Mouse (Mus musculus): ENCODE measurements around the gene Spock1. TPM values are rescaled to one million over a fixed set of nuclear protein-coding genes. Genes with fewer than 3 reads are reported as not detected.

The Spock1 gene
- polyA plus RNA-seq, 1 experiment from 2014 or later, result 0.12 TPM

DNA sequence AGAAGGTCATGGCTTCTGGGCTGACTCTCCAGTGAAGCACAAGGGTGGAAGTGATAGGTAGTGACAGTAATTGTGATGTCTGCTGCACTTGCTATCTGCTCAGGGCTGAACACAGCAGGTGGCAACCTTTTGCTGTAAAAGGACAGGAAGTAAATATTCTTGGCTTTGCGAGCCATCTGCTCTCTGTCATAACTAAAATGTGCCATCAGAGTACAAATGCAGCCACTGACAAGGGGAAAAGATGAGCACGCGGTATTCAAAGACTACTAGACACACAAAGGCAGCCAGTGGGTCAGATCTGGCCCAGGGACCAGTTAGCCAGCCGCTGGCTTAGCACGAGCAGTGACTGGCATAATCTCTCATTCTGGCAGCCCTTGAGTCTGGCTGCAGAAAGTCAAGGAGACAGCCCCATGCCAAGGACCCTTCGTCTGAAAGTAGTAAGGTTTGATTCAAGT is 126.0 kb downstream of the Spock1 start:
- Histone ChIP-seq H3K27me3 (ENCODE audit: control insufficient read depth, insufficient read depth, low read depth, low read length) (no peaks in the 10 kb centered on the region), H3K4me2 (ENCODE audit: low read depth, low read length) (no peak overlapping the region), H3K4me3 (ENCODE audit: low read depth, low read length) (no peak overlapping the region), H3K9ac (ENCODE audit: low read depth, low read length) (no peak overlapping the region), H3K4me1 (ENCODE audit: control insufficient read depth, low read depth, low read length) (no peaks in the 10 kb centered on the region), H3K27ac (ENCODE audit: low read length) (no peak overlapping the region), H3K9me3 (replicated peaks; ENCODE audit: control insufficient read depth, low read length) (no peaks in the 10 kb centered on the region), H3K36me3 (ENCODE audit: control insufficient read depth, insufficient read depth) (no peaks in the 10 kb centered on the region)
- no peak for ATAC-seq (ENCODE audit: low read depth)
- WGBS (ENCODE audit: insufficient replicate concordance), result 66% methylated on average over 6 of the region's 6 CpGs

DNA sequence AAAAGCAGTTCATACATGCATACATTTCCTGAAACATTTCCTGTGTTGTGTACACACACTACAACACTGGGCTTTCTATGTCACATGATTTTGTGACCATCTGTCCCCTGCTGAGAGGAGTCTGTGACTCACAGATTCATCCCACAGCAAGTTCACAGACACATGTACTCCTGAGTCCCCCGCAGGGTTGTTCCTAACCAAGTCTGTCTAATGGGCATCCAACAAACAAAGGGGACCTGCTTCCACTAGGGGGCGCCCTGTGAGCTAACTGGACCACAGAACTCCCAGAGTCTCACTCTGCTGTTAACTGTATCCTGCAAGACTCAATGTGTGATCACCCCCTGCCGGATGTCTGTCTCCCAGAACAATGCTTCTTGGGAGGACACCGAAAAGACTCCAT is 129.0 kb downstream of the Spock1 start:
- no peak overlapping the region for H3K4me3 ChIP-seq (ENCODE audit: low read depth, low read length)
- no peaks in the 10 kb centered on the region for H3K36me3 ChIP-seq (ENCODE audit: control insufficient read depth, insufficient read depth)
- no peaks in the 10 kb centered on the region for H3K4me1 ChIP-seq (ENCODE audit: control insufficient read depth, low read depth, low read length)
- H3K27ac ChIP-seq (ENCODE audit: low read length), result no peak overlapping the region
- WGBS (ENCODE audit: insufficient replicate concordance), result 62% methylated on average over 4 of the region's 4 CpGs
- no peaks in the 10 kb centered on the region for H3K9me3 ChIP-seq (replicated peaks; ENCODE audit: control insufficient read depth, low read length)
- H3K9ac ChIP-seq (ENCODE audit: low read depth, low read length), result no peak overlapping the region
- no peak overlapping the region for H3K4me2 ChIP-seq (ENCODE audit: low read depth, low read length)
- ATAC-seq (ENCODE audit: low read depth), result no peak
- H3K27me3 ChIP-seq (ENCODE audit: control insufficient read depth, insufficient read depth, low read depth, low read length), result no peaks in the 10 kb centered on the region

DNA sequence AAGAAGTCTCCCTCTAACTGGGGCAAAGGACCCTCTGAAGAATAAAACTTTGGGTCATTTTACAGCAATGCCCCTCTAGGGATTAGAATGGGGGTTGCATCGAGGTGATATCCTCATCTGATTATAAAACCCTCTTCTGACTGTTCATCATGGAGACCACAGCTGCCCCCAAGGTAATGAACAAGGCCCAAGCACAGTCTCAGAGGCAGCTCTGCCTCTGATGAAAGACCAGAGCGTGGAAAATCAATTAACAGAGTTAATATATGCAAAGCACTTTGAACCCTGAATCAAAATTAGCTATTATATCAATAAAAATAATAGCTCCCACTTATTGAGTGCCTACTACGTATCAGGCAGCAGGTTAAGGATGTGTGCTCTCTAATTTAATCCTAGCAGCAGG is 129.6 kb downstream of the Spock1 start:
- WGBS (ENCODE audit: insufficient replicate concordance), result 46% methylated on average over 3 of the region's 3 CpGs
- ATAC-seq (ENCODE audit: low read depth), result no peak

DNA sequence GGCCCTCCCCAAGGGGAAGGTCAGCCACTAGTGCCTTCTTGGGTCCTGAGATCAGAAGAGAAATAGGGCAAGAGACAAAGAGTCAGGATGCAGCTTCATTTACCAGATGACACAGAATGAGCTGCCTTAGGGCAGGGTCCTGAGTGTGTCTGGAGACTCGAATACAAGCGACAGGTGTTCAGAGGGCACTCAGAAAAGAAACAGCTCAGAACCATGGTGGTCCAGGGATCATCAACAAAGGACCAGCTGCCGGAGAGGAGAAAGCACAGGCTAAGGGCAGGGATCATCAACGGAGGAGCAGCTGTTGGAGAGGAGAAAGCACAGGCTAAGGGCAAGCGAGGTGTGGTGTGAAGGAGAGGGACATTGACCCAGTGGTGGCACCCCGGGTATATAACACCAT is 136.1 kb downstream of the Spock1 start:
- Histone ChIP-seq H3K4me3 (ENCODE audit: low read depth, low read length) (no peak overlapping the region), H3K4me1 (ENCODE audit: control insufficient read depth, low read depth, low read length) (no peaks in the 10 kb centered on the region), H3K36me3 (ENCODE audit: control insufficient read depth, insufficient read depth) (no peaks in the 10 kb centered on the region), H3K9me3 (replicated peaks; ENCODE audit: control insufficient read depth, low read length) (no peaks in the 10 kb centered on the region), H3K9ac (ENCODE audit: low read depth, low read length) (no peak overlapping the region), H3K4me2 (ENCODE audit: low read depth, low read length) (no peak overlapping the region), H3K27me3 (ENCODE audit: control insufficient read depth, insufficient read depth, low read depth, low read length) (no peaks in the 10 kb centered on the region), H3K27ac (ENCODE audit: low read length) (no peak overlapping the region)
- WGBS (ENCODE audit: insufficient replicate concordance), result 62% methylated on average over 6 of the region's 6 CpGs
- ATAC-seq (ENCODE audit: low read depth), result no peak

More for the DNA sequence above, 129.6 kb downstream of the Spock1 start:
- H3K9ac ChIP-seq (ENCODE audit: low read depth, low read length), result no peak overlapping the region
- no peaks in the 10 kb centered on the region for H3K36me3 ChIP-seq (ENCODE audit: control insufficient read depth, insufficient read depth)
- no peak overlapping the region for H3K27ac ChIP-seq (ENCODE audit: low read length)
- H3K4me1 ChIP-seq (ENCODE audit: control insufficient read depth, low read depth, low read length), result no peaks in the 10 kb centered on the region
- H3K4me2 ChIP-seq (ENCODE audit: low read depth, low read length), result no peak overlapping the region
- no peaks in the 10 kb centered on the region for H3K27me3 ChIP-seq (ENCODE audit: control insufficient read depth, insufficient read depth, low read depth, low read length)
- H3K9me3 ChIP-seq (replicated peaks; ENCODE audit: control insufficient read depth, low read length), result no peaks in the 10 kb centered on the region
- H3K4me3 ChIP-seq (ENCODE audit: low read depth, low read length), result no peak overlapping the region

DNA sequence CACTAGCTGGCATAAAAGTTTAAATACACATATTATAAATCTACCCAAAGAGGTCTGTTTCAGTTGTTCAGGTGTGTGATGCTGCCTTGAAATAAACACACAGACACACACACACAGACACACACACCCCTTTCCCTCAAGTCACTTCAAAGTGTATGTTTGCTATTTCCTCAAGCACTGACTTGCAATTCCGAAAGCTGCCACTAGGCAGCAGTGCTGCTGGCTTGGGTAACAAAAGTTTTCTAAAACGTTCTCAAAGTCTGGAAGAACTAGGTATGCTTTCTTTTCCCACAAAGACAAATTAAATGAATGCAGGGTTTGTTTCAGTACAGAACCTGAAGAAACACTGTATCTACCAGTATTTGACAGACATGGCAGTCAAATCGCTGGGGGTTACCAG is 141.4 kb downstream of the Spock1 start:
- ATAC-seq (ENCODE audit: low read depth), result no peak
- no peaks in the 10 kb centered on the region for H3K36me3 ChIP-seq (ENCODE audit: control insufficient read depth, insufficient read depth)
- H3K27me3 ChIP-seq (ENCODE audit: control insufficient read depth, insufficient read depth, low read depth, low read length), result no peaks in the 10 kb centered on the region
- H3K4me3 ChIP-seq (ENCODE audit: low read depth, low read length), result no peak overlapping the region
- H3K4me2 ChIP-seq (ENCODE audit: low read depth, low read length), result no peak overlapping the region
- WGBS (ENCODE audit: insufficient replicate concordance), result 42% methylated on average over 3 of the region's 3 CpGs
- no peaks in the 10 kb centered on the region for H3K4me1 ChIP-seq (ENCODE audit: control insufficient read depth, low read depth, low read length)
- no peak overlapping the region for H3K27ac ChIP-seq (ENCODE audit: low read length)
- H3K9ac ChIP-seq (ENCODE audit: low read depth, low read length), result no peak overlapping the region
- no peaks in the 10 kb centered on the region for H3K9me3 ChIP-seq (replicated peaks; ENCODE audit: control insufficient read depth, low read length)

DNA sequence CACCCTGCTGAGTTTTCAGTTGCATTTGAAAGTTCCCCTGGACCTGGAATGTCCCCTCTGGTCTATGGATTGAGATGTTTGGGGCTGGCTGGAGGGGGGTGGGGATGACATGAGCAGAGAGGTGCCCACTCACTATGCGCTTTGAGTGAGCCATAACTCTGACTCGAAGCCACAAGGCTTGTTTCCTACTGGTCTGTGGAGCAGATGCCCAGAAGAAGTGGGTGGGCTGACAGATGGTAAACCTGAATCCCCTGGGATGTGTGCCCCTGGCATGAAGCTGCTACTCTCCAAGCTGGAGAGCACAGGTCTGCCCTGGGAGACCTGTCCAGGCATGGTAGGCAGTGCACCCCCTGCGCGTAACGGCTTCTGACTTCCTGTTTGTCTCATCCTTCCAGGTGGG is 147.0 kb downstream of the Spock1 start:
- Histone ChIP-seq H3K27me3 (ENCODE audit: control insufficient read depth, insufficient read depth, low read depth, low read length) (no peaks in the 10 kb centered on the region), H3K4me1 (ENCODE audit: control insufficient read depth, low read depth, low read length) (no peaks in the 10 kb centered on the region), H3K9me3 (replicated peaks; ENCODE audit: control insufficient read depth, low read length) (no peaks in the 10 kb centered on the region), H3K4me2 (ENCODE audit: low read depth, low read length) (no peak overlapping the region), H3K9ac (ENCODE audit: low read depth, low read length) (no peak overlapping the region), H3K27ac (ENCODE audit: low read length) (no peak overlapping the region), H3K4me3 (ENCODE audit: low read depth, low read length) (no peak overlapping the region), H3K36me3 (ENCODE audit: control insufficient read depth, insufficient read depth) (no peaks in the 10 kb centered on the region)
- ATAC-seq (ENCODE audit: low read depth), result no peak
- WGBS (ENCODE audit: insufficient replicate concordance), result 73% methylated on average over 5 of the region's 5 CpGs

DNA sequence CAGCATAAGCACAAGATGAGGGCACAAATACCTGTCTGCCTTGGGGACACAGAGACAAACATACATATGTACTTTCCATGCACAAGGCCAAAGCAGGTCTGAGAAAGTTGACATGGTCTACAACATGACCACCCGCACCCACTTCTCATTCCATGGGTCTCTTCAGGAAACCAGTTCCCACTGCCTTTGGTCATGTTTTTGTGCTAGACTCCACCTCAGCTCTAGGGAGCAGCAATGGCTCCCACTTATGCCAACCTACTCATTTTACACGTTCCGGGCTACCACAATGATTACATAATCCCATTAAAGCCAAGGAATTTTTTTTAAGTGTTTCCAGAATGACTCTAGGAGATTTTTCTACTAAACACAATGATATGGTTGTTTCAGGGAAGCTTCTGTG is 147.5 kb downstream of the Spock1 start:
- Histone ChIP-seq H3K4me3 (ENCODE audit: low read depth, low read length) (no peak overlapping the region), H3K4me1 (ENCODE audit: control insufficient read depth, low read depth, low read length) (no peaks in the 10 kb centered on the region), H3K27me3 (ENCODE audit: control insufficient read depth, insufficient read depth, low read depth, low read length) (no peaks in the 10 kb centered on the region), H3K4me2 (ENCODE audit: low read depth, low read length) (no peak overlapping the region), H3K36me3 (ENCODE audit: control insufficient read depth, insufficient read depth) (no peaks in the 10 kb centered on the region), H3K27ac (ENCODE audit: low read length) (no peak overlapping the region), H3K9me3 (replicated peaks; ENCODE audit: control insufficient read depth, low read length) (no peaks in the 10 kb centered on the region), H3K9ac (ENCODE audit: low read depth, low read length) (no peak overlapping the region)
- 76% methylated on average over 3 of the region's 3 CpGs for WGBS (ENCODE audit: insufficient replicate concordance)
- no peak for ATAC-seq (ENCODE audit: low read depth)

DNA sequence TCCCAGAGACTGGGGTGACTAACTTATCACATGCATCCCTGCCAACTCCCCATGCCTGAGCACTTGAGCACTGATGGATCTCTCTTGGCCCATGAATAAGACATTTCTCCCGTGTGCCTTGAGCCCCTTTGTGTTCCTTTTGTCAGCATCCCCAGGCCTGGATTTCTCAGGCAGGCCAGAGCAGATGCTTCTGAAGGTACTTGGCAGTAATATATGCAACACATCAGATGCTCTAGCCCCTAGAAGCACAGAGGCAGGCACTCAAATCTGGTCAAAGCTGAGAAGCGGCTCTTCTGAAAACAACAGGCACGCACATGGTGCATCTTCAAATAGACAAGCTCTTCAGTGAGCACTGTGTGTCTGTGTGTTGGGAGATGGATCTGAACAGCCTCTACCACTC is 151.8 kb downstream of the Spock1 start:
- Histone ChIP-seq H3K27ac (ENCODE audit: low read length) (no peak overlapping the region), H3K27me3 (ENCODE audit: control insufficient read depth, insufficient read depth, low read depth, low read length) (no peaks in the 10 kb centered on the region), H3K36me3 (ENCODE audit: control insufficient read depth, insufficient read depth) (no peaks in the 10 kb centered on the region), H3K4me1 (ENCODE audit: control insufficient read depth, low read depth, low read length) (no peaks in the 10 kb centered on the region), H3K4me2 (ENCODE audit: low read depth, low read length) (no peak overlapping the region), H3K4me3 (ENCODE audit: low read depth, low read length) (no peak overlapping the region), H3K9me3 (replicated peaks; ENCODE audit: control insufficient read depth, low read length) (peaks cover 2% of the 10 kb centered on the region), H3K9ac (ENCODE audit: low read depth, low read length) (no peak overlapping the region)
- WGBS (ENCODE audit: insufficient replicate concordance), result 80% methylated on average over 3 of the region's 3 CpGs
- no peak for ATAC-seq (ENCODE audit: low read depth)

DNA sequence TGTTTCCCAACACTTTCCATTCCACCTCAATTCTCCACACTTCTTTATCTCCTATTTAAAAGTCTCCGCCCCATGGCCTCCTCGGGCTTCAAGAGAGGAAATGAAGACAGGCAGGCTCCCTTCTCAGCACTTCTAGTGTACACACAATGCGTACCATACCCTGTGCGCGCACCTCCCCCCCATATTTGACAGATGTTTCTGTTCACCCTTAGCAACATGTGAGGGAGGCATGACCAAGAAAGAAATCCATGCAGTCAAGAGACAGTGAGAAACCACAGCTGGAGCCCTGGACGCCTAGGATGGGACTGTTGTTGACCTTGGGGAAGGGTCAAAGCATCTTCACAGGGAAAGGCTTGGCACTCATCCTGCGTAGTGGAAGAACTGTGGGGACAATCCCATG is 157.3 kb downstream of the Spock1 start:
- Histone ChIP-seq H3K9me3 (replicated peaks; ENCODE audit: control insufficient read depth, low read length) (peaks cover 2% of the 10 kb centered on the region), H3K4me1 (ENCODE audit: control insufficient read depth, low read depth, low read length) (no peaks in the 10 kb centered on the region), H3K4me3 (ENCODE audit: low read depth, low read length) (no peak overlapping the region), H3K9ac (ENCODE audit: low read depth, low read length) (no peak overlapping the region), H3K27me3 (ENCODE audit: control insufficient read depth, insufficient read depth, low read depth, low read length) (no peaks in the 10 kb centered on the region), H3K27ac (ENCODE audit: low read length) (no peak overlapping the region), H3K36me3 (ENCODE audit: control insufficient read depth, insufficient read depth) (no peaks in the 10 kb centered on the region), H3K4me2 (ENCODE audit: low read depth, low read length) (no peak overlapping the region)
- 64% methylated on average over 7 of the region's 7 CpGs for WGBS (ENCODE audit: insufficient replicate concordance)
- ATAC-seq (ENCODE audit: low read depth), result no peak

DNA sequence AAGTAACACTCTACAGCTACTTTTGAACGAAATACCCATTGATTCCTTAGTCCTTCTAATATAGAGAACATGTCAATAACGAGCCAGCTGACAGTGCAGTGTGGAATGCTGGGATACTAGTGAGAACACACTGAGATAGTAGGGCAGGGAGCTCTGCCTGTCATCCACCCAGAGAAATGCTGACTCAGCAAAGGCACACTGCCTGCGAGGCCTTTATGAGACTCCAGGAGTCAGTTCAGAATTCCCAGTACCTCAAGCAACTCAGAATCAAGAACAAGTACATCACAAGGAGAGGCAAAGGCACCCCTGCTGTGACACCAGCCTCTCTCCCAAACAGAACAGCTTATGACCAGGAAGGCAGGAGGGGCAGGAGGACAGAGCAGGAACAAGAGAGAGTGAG is 163.5 kb downstream of the Spock1 start:
- WGBS (ENCODE audit: insufficient replicate concordance), result 49% methylated on average over 3 of the region's 3 CpGs
- no peak for ATAC-seq (ENCODE audit: low read depth)
- no peaks in the 10 kb centered on the region for H3K4me1 ChIP-seq (ENCODE audit: control insufficient read depth, low read depth, low read length)
- no peak overlapping the region for H3K9ac ChIP-seq (ENCODE audit: low read depth, low read length)
- H3K4me3 ChIP-seq (ENCODE audit: low read depth, low read length), result no peak overlapping the region
- H3K27ac ChIP-seq (ENCODE audit: low read length), result no peak overlapping the region
- H3K4me2 ChIP-seq (ENCODE audit: low read depth, low read length), result no peak overlapping the region
- no peaks in the 10 kb centered on the region for H3K9me3 ChIP-seq (replicated peaks; ENCODE audit: control insufficient read depth, low read length)
- H3K36me3 ChIP-seq (ENCODE audit: control insufficient read depth, insufficient read depth), result no peaks in the 10 kb centered on the region
- H3K27me3 ChIP-seq (ENCODE audit: control insufficient read depth, insufficient read depth, low read depth, low read length), result no peaks in the 10 kb centered on the region
